Mouse (Mus musculus) kidney, adult 9 months (tissue): ENCODE measurements around the gene Cldn34c1.
"Not testable (repeated sequence)": the region's sequence is repeated elsewhere in the genome, so short reads cannot be mapped to it uniquely, and the experiment has no call there.

Experiments used
- DNase-seq: peaks from one replicate; pipeline ENCODE4 v3.0.0; 2022

Gene Cldn34c1

DNA sequence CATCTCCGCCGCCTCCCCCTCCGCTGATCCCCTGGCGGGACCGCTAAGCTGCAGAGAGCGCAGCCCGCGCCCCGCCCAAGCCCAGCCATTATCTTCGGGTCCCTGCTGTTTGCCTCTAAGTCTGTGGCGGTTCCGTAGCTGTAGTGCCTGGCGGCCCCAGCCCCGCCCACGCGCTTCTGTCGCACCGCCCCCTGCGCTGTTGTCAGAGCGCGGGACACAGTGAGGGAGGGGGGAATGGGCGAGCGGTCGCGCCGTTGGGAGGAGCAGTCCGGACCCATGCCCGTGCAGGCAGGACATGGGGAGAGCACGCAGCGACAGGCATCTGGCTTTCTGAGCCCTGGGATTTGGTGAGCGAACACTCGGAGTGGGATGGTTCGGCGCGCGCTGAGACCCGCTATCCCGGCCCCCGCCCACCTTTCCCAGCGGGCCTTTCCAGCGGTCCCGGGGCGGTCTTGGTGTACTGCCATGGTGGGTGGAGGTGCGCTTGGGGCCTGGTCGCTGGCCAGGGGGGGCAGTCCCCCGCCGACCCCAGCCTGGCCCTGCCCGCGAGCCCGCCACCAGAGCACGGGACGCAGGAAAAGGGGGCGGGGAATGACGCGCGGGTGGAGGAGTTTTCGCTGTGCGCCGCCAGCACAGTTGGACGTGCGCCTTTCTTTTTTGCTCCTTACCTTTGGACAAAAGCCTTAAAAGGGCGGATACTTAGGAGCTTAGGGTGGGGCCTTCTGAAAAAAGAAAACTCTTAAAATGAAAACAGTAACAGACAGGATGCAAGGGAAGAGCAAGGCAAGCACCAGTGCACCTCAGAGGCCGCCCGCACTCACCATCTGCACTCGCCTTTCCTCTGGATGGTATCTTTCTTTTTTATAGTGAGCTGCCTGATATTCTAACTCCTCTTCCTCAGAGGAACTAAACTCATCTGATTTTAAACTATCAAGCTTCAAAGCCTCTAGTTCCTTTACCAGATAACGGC is at the start of gene Cldn34c1:
Gene Cldn34c1, plus strand, starts transcription at position 205 of the 970 bp plus-strand sequence.
- peak; percentile 73 for DNase-seq

- DNase-seq = no peak
Measured at GRCm38 (mm10) chrX:123087441-123087840, 15.9 kb upstream of the Cldn34c1 start.

- DNase-seq = not testable (repeated sequence)
Measured at GRCm38 (mm10) chrX:123102806-123103205, 489 bp upstream of the Cldn34c1 start.

DNA sequence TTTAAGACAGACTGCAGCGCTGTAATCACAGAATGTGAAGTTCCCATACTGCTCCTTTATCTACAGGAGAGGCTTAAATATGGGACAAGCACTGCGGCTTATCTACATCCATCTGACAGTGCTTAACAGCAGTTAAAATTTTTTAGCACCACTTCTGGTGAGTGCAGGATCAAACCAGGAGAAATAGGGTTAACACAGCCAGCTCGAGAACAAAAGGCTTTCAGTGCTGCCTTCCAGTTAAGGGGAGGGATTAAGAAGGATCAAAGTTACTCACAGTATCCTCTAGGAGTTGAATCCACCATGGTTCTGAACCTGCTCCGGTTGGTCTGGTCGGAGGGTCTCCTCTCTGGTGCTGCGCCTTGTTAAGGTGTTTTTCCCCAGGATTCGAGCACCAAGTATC is 1.4 kb downstream of the Cldn34c1 start:
- not testable (repeated sequence) for DNase-seq

DNA sequence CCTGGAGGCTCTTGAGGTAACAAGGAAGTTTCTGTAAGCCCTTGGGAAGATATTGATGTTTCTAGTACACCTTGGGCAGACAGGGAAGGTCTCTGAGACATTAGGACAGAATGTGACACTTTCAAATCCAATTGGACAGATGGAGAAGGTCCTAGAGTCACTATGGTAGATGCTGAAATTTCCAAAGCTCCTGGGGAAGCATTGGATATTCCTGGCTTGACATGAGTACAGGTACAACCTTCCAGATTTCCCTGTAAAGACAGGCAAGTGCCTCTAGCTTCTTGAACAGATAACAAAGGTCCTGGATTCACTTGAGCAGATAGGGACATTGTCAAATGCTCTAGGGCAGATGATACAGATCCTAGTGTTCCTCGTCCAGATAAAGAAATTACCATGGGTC is 119.1 kb downstream of the Cldn34c1 start, which contains the start of gene Srsx:
Gene Srsx, minus strand, starts transcription at position 101 of the 400 bp plus-strand sequence.
- DNase-seq = not testable (repeated sequence)
